Mouse (Mus musculus): ENCODE measurements around the gene Ezr. TPM values are rescaled to one million over a fixed set of nuclear protein-coding genes. Genes with fewer than 3 reads are reported as not detected.

Ezr gene
- polyA plus RNA-seq, 1 experiment: 35.9 TPM

DNA sequence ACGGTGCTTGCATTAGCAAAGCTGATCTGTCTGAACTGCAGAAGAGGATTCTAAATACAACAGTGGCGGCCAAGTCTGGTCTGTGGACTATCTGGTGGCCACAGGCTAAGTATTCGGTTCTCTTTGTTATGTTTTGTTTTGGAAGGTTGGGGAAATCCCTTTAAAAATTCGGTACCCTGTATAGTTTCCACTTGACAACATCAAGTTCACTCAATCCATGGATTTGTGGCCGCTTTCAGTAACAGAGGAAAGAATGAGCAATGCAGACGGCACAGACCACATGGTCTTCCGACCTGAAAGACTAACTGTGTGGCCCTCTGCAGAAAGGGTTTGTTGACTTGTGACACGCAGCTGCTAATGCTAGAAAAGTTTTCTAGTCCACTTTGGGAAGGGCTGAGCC lies 23.7 kb downstream of the Ezr start:
- Histone ChIP-seq H3K79me2 (ENCODE audit: control insufficient read depth, insufficient read depth) (peaks cover 25% of the 10 kb centered on the region), H3ac (ENCODE audit: control insufficient read depth, insufficient read length) (no peak overlapping the region), H3K36me3 (ENCODE audit: control insufficient read depth, insufficient read depth) (no peaks in the 10 kb centered on the region), H3K4me2 (ENCODE audit: low read depth) (no peak overlapping the region), H3K27me3 (ENCODE audit: control insufficient read depth, insufficient read depth, insufficient read length) (no peaks in the 10 kb centered on the region), H3K4me3 (no peak overlapping the region)
- TF ChIP-seq TCF12 (IDR thresholded peaks at IDR 0.05; ENCODE audit: insufficient read depth, poor library complexity, severe bottlenecking) (no peak), MYOD1 (IDR thresholded peaks at IDR 0.05; ENCODE audit: control insufficient read depth in 1 of 3, insufficient read length in 2 of 3, low read depth in 2 of 3) (no peak), CEBPB (IDR thresholded peaks at IDR 0.05; ENCODE audit: insufficient read depth, poor library complexity, severe bottlenecking) (no peak)

DNA sequence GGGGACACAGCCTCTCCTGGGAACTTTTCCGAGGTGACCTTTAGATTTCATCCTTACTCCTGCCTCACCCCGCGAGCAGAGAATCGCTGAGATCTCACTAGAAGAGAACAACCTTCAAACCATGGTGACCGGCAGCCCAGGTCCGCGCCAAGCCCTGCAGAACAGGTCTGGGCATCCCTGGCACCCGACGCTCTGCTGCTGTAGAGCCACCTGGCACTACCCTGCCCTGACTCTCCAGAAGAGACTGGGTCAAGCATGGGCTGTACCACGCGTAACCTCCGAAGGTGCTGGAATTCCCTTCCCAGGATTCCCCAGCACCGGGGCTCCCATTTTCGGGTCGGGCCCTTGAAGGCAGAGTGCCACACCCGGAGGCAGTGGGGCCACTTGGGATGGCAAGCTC lies 24.7 kb downstream of the Ezr start:
- H3ac ChIP-seq (ENCODE audit: control insufficient read depth, insufficient read length): no peak overlapping the region
- no peaks in the 10 kb centered on the region for H3K36me3 ChIP-seq (ENCODE audit: control insufficient read depth, insufficient read depth)
- H3K4me3 ChIP-seq: no peak overlapping the region
- no peak overlapping the region for H3K4me2 ChIP-seq (ENCODE audit: low read depth)
- TF ChIP-seq TCF3 (IDR thresholded peaks at IDR 0.05; ENCODE audit: insufficient read length, low read depth) (no peak), POLR2A (IDR thresholded peaks at IDR 0.05; ENCODE audit: insufficient read length, low read depth) (no peak), E2F4 (IDR thresholded peaks at IDR 0.05; ENCODE audit: insufficient read depth) (no peak), TCF12 (IDR thresholded peaks at IDR 0.05; ENCODE audit: insufficient read depth, poor library complexity, severe bottlenecking) (no peak), MYOD1 (IDR thresholded peaks at IDR 0.05; ENCODE audit: control insufficient read depth in 1 of 3, insufficient read length in 2 of 3, low read depth in 2 of 3) (no peak), SRF (IDR thresholded peaks at IDR 0.05; ENCODE audit: control insufficient read depth, insufficient read length, low read depth) (no peak), USF1 (IDR thresholded peaks at IDR 0.05; ENCODE audit: low read depth) (no peak), MAX (IDR thresholded peaks at IDR 0.05; ENCODE audit: low read depth) (no peak), REST (IDR thresholded peaks at IDR 0.05; ENCODE audit: insufficient read depth, insufficient read length) (no peak), POLR2AphosphoS2 (IDR thresholded peaks at IDR 0.05; ENCODE audit: insufficient read length, low read depth) (no peak), MYOG (IDR thresholded peaks at IDR 0.05; ENCODE audit: control insufficient read depth in 1 of 3, insufficient read depth in 1 of 3, insufficient read length in 2 of 3, low read depth in 2 of 3) (no peak), CEBPB (IDR thresholded peaks at IDR 0.05; ENCODE audit: insufficient read depth, poor library complexity, severe bottlenecking) (no peak)
- peaks cover 16% of the 10 kb centered on the region for H3K79me2 ChIP-seq (ENCODE audit: control insufficient read depth, insufficient read depth)
- H3K27me3 ChIP-seq (ENCODE audit: control insufficient read depth, insufficient read depth, insufficient read length): no peaks in the 10 kb centered on the region

DNA sequence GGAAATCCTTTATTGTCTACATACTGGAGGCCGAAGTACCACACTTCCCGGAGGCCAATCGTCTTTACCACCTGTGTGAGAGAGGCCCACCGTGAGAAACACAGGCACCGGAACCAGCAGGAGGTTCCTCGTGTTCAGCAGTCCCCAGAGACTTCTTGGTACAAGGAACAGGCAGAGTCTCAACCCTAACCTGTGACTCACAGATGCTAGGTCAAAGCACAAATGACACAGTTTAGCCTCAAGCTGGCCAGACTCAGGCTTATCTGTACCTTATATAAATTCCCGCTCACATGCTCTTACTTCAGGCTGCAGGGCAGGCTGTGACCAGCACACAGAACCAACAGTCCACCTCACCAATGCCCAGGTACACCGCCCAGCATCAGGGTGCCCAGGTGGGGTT lies 26.7 kb downstream of the Ezr start:
- H3ac ChIP-seq (ENCODE audit: control insufficient read depth, insufficient read length): no peak overlapping the region
- H3K27me3 ChIP-seq (ENCODE audit: control insufficient read depth, insufficient read depth, insufficient read length): no peaks in the 10 kb centered on the region
- H3K4me3 ChIP-seq: no peak overlapping the region
- H3K4me2 ChIP-seq (ENCODE audit: low read depth): no peak overlapping the region
- H3K36me3 ChIP-seq (ENCODE audit: control insufficient read depth, insufficient read depth): peaks cover 3% of the 10 kb centered on the region
- peaks cover 2% of the 10 kb centered on the region for H3K79me2 ChIP-seq (ENCODE audit: control insufficient read depth, insufficient read depth)
- TF ChIP-seq MYOD1 (IDR thresholded peaks at IDR 0.05; ENCODE audit: control insufficient read depth in 1 of 3, insufficient read length in 2 of 3, low read depth in 2 of 3) (no peak), USF1 (IDR thresholded peaks at IDR 0.05; ENCODE audit: low read depth) (no peak), POLR2A (IDR thresholded peaks at IDR 0.05; ENCODE audit: insufficient read length, low read depth) (no peak), SRF (IDR thresholded peaks at IDR 0.05; ENCODE audit: control insufficient read depth, insufficient read length, low read depth) (no peak), E2F4 (IDR thresholded peaks at IDR 0.05; ENCODE audit: insufficient read depth) (no peak), TCF3 (IDR thresholded peaks at IDR 0.05; ENCODE audit: insufficient read length, low read depth) (no peak), MAX (IDR thresholded peaks at IDR 0.05; ENCODE audit: low read depth) (no peak), MYOG (IDR thresholded peaks at IDR 0.05; ENCODE audit: control insufficient read depth in 1 of 3, insufficient read depth in 1 of 3, insufficient read length in 2 of 3, low read depth in 2 of 3) (no peak), REST (IDR thresholded peaks at IDR 0.05; ENCODE audit: insufficient read depth, insufficient read length) (no peak)

DNA sequence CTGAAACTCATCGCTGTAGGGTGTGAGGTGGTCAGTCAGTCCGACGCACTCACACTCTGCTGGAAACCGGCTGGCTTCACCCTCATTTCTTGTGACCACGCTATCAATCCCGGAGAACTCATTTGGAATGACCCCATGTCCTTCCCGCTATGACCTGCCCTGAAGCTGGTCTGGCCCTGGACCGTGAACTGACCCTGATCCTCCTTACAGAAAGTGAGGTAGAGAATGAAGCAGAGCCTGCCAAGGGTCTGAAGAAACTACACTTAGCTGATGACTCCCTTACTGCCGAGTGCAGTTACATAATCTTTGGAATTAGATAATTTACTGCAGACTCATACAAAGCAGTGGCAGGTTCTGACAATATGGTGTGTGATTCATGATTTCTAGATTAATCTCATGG lies 27.4 kb downstream of the Ezr start:
- TF ChIP-seq REST (IDR thresholded peaks at IDR 0.05; ENCODE audit: insufficient read depth, insufficient read length): no peak
- TF ChIP-seq E2F4 (IDR thresholded peaks at IDR 0.05; ENCODE audit: insufficient read depth): no peak
- no peak overlapping the region for H3ac ChIP-seq (ENCODE audit: control insufficient read depth, insufficient read length)
- no peak overlapping the region for H3K4me3 ChIP-seq
- H3K36me3 ChIP-seq (ENCODE audit: control insufficient read depth, insufficient read depth): peaks cover 3% of the 10 kb centered on the region
- no peaks in the 10 kb centered on the region for H3K27me3 ChIP-seq (ENCODE audit: control insufficient read depth, insufficient read depth, insufficient read length)
- no peak overlapping the region for H3K4me2 ChIP-seq (ENCODE audit: low read depth)
- no peaks in the 10 kb centered on the region for H3K79me2 ChIP-seq (ENCODE audit: control insufficient read depth, insufficient read depth)

DNA sequence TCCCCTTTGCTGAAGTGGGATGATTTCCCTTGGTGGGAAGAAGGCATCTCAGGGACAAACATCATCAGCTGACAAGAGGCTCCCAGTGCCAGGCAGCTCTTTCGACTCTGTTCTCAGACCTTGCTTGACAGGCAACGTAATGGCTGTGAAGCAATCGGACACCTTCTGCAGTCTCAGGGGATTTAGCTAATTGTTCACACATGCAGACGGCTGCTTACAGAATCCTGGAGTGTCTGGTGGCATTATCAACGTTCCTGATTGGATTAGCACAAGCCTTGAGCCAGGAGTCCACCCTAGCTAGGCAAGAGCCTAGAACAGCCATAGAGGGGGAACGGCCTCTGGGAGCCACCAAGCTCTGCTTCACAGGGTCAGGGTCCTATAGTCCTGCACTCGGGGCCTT lies 30.2 kb downstream of the Ezr start:
- Histone ChIP-seq H3ac (ENCODE audit: control insufficient read depth, insufficient read length) (no peak overlapping the region), H3K4me2 (ENCODE audit: low read depth) (no peak overlapping the region), H3K27me3 (ENCODE audit: control insufficient read depth, insufficient read depth, insufficient read length) (no peaks in the 10 kb centered on the region), H3K36me3 (ENCODE audit: control insufficient read depth, insufficient read depth) (peaks cover 3% of the 10 kb centered on the region), H3K4me3 (no peak overlapping the region), H3K79me2 (ENCODE audit: control insufficient read depth, insufficient read depth) (no peaks in the 10 kb centered on the region)
- TF ChIP-seq POLR2AphosphoS2 (IDR thresholded peaks at IDR 0.05; ENCODE audit: insufficient read length, low read depth) (no peak), CEBPB (IDR thresholded peaks at IDR 0.05; ENCODE audit: insufficient read depth, poor library complexity, severe bottlenecking) (no peak), MYOD1 (IDR thresholded peaks at IDR 0.05; ENCODE audit: control insufficient read depth in 1 of 3, insufficient read length in 2 of 3, low read depth in 2 of 3) (no peak), MAX (IDR thresholded peaks at IDR 0.05; ENCODE audit: low read depth) (no peak), SRF (IDR thresholded peaks at IDR 0.05; ENCODE audit: control insufficient read depth, insufficient read length, low read depth) (no peak), USF1 (IDR thresholded peaks at IDR 0.05; ENCODE audit: low read depth) (no peak), REST (IDR thresholded peaks at IDR 0.05; ENCODE audit: insufficient read depth, insufficient read length) (no peak), TCF12 (IDR thresholded peaks at IDR 0.05; ENCODE audit: insufficient read depth, poor library complexity, severe bottlenecking) (no peak), TCF3 (IDR thresholded peaks at IDR 0.05; ENCODE audit: insufficient read length, low read depth) (no peak), POLR2A (IDR thresholded peaks at IDR 0.05; ENCODE audit: insufficient read length, low read depth) (no peak), E2F4 (IDR thresholded peaks at IDR 0.05; ENCODE audit: insufficient read depth) (no peak), MYOG (IDR thresholded peaks at IDR 0.05; ENCODE audit: control insufficient read depth in 1 of 3, insufficient read depth in 1 of 3, insufficient read length in 2 of 3, low read depth in 2 of 3) (no peak)
